In the genomic region with DNA sequence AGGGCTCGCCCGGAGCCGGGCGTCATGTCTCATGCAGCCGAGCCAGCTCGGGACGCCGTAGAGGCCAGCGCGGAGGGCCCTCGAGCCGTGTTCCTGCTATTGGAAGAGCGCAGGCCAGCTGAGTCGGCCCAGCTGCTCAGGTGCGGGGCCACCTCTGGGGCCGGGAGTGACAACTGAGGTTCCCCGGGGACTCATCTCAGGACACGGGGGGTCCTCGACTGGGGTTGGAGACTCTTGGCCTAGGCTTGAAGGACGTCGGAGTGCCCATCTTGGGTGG, we compare ENCODE assay signal across 8 mouse cellular contexts. TPM values are rescaled to one million over a fixed set of nuclear protein-coding genes. Genes with fewer than 3 reads are reported as not detected.
DNase-seq lines count a peak whose midpoint lies in the region; ATAC-seq and TF ChIP-seq lines count a peak whose summit lies in the region.

No protein-coding gene starts in this region.

- no peaks in the 10 kb centered on the region for H3K36me3 ChIP-seq in kidney, adult 2 months (ENCODE audit: control insufficient read depth, insufficient read depth, low read length)
- H3K36me3 ChIP-seq in hindbrain, embryonic 10.5 days, result peaks cover 21% of the 10 kb centered on the region
- no peaks in the 10 kb centered on the region; the same call in 1 of the 2 replicates for H3K36me3 ChIP-seq in midbrain, embryonic 11.5 days (ENCODE audit: control insufficient read depth, insufficient read depth, low read length)

- peak overlapping the region; percentile 63 for H3K9ac ChIP-seq in midbrain, embryonic 11.5 days (ENCODE audit: low read length)

- under 1% methylated on average over 15 of the region's 21 CpGs for WGBS in kidney, adult 2 months
- 11% methylated on average over 21 of the region's 21 CpGs for WGBS in hindbrain, embryonic 10.5 days
- 26% methylated on average over 16 of the region's 21 CpGs for WGBS in midbrain, embryonic 11.5 days

- peak overlapping the region; percentile 51 for H3K27ac ChIP-seq in kidney, adult 2 months (ENCODE audit: insufficient read depth, low read depth, low read length)
- H3K27ac ChIP-seq in hindbrain, embryonic 10.5 days, result peak overlapping the region; percentile 86
- no peak overlapping the region for H3K27ac ChIP-seq in midbrain, embryonic 11.5 days (ENCODE audit: low read depth, low read length)

- H3K4me2 ChIP-seq in midbrain, embryonic 11.5 days, result peak overlapping the region; percentile 62

- peaks cover 16% of the 10 kb centered on the region for H3K9me3 ChIP-seq in hindbrain, embryonic 10.5 days
- H3K9me3 ChIP-seq in midbrain, embryonic 11.5 days (ENCODE audit: control insufficient read depth, low read length), result no peaks in the 10 kb centered on the region

- POLR2A ChIA-PET in Patski (lab: Charles Lee), result interaction anchor here (0.6 kb wide), 1 partner anchor 13 kb away, joined by 3 read pairs; no protein-coding TSS in a partner anchor

- in situ Hi-C loops in Patski (cut with MboI; ENCODE audit: low pct_unique_long_range_greater_than_20kb), result no loop called here

- H3K4me1 ChIP-seq in kidney, adult 2 months (ENCODE audit: control insufficient read depth, insufficient read depth, low read length), result peaks cover 3% of the 10 kb centered on the region; the same call in 1 of the 2 replicates
- H3K4me1 ChIP-seq in hindbrain, embryonic 10.5 days (replicated peaks), result peaks cover 23% of the 10 kb centered on the region
- H3K4me1 ChIP-seq in midbrain, embryonic 11.5 days (ENCODE audit: control insufficient read depth, insufficient read depth, low read length), result peaks cover 10% of the 10 kb centered on the region

- no peaks in the 10 kb centered on the region for H3K27me3 ChIP-seq in kidney, adult 2 months (replicated peaks; ENCODE audit: control insufficient read depth, insufficient read depth, low read length)
- no peaks in the 10 kb centered on the region for H3K27me3 ChIP-seq in Patski
- H3K27me3 ChIP-seq in hindbrain, embryonic 10.5 days (ENCODE audit: insufficient read depth, poor library complexity, severe bottlenecking), result no peaks in the 10 kb centered on the region
- H3K27me3 ChIP-seq in midbrain, embryonic 11.5 days (ENCODE audit: control insufficient read depth, insufficient read depth, low read length), result no peaks in the 10 kb centered on the region

- peak overlapping the region; percentile 80 for H3K4me3 ChIP-seq in kidney, adult 2 months (ENCODE audit: insufficient read depth, low read depth, low read length)
- peak overlapping the region; percentile 72 for H3K4me3 ChIP-seq in hindbrain, embryonic 10.5 days
- H3K4me3 ChIP-seq in midbrain, embryonic 11.5 days (ENCODE audit: low read depth, low read length), result peak overlapping the region; percentile 63

- CTCF ChIA-PET in Patski (lab: Charles Lee), result interaction anchor here (0.9 kb wide), 1 partner anchor 12 kb away, joined by 3 read pairs; a partner anchor contains a TSS

- no peak for TF ChIP-seq POLR2A in kidney, adult 2 months (IDR thresholded peaks at IDR 0.05; ENCODE audit: low read depth, low read length)

- peak; percentile 1 for ATAC-seq in Patski
- peak; percentile 49 for ATAC-seq in midbrain, embryonic 11.5 days (ENCODE audit: low FRiP score)

- TF ChIP-seq CTCF in kidney, adult 2 months (conservative IDR thresholded peaks at IDR 0.05; ENCODE audit: insufficient read depth, insufficient read length, low read depth, low read length), result no peak
- no peak for TF ChIP-seq CTCF in Patski (IDR thresholded peaks at IDR 0.05)

- no peak for DNase-seq in kidney, adult 2 months
- no peak for DNase-seq in kidney, adult 11 months
- DNase-seq in Patski (ENCODE audit: low read depth, low spot score), result no peak
- DNase-seq in hindbrain, embryonic 10.5 days (ENCODE audit: low spot score), result no peak
- no peak for DNase-seq in midbrain, embryonic 11.5 days (ENCODE audit: low spot score, missing footprints)
- DNase-seq in adrenal gland, adult (ENCODE audit: inconsistent age in 2 of 2, low spot score in 1 of 2), result no peak
- DNase-seq in cerebellum, postnatal 10 days, result no peak
- no peak for DNase-seq in layer of hippocampus, adult 9-10 months (ENCODE audit: low spot score)

RNA-seq across cellular contexts. Expression of a gene that starts 0.5 kb away (rescaled TPM):
- 18.8 and 20.1 TPM in 2 replicates for polyA plus RNA-seq in kidney, adult 2 months (2012; rRNA removed)
- polyA plus RNA-seq in Patski (2021), result 53.5 TPM
- 31.7 and 36.5 TPM in 2 replicates for polyA plus RNA-seq in hindbrain, embryonic 10.5 days (2016; fragmentation: Nextera tagmentation; extraction: Ambion mirVana)
- polyA plus RNA-seq in midbrain, embryonic 11.5 days (2014; fragmentation: Nextera tagmentation; extraction: Ambion mirVana), result 19.4 and 20.6 TPM in 2 replicates

RNA-seq across cellular contexts. Expression of a gene that starts 12.2 kb away (rescaled TPM):
- 8.3 and 14.1 TPM in 2 replicates for polyA plus RNA-seq in kidney, adult 2 months (2012; rRNA removed)
- 19.6 TPM for polyA plus RNA-seq in Patski (2021)
- 18.7 and 22.9 TPM in 2 replicates for polyA plus RNA-seq in hindbrain, embryonic 10.5 days (2016; fragmentation: Nextera tagmentation; extraction: Ambion mirVana)
- 15.8 and 24.1 TPM in 2 replicates for polyA plus RNA-seq in midbrain, embryonic 11.5 days (2014; fragmentation: Nextera tagmentation; extraction: Ambion mirVana)

RNA-seq across cellular contexts. Expression of a gene that starts 26.7 kb away (rescaled TPM):
- 25.5 and 30.3 TPM in 2 replicates for polyA plus RNA-seq in kidney, adult 2 months (2012; rRNA removed)
- polyA plus RNA-seq in Patski (2021), result 63.2 TPM
- 45.3 and 47.8 TPM in 2 replicates for polyA plus RNA-seq in hindbrain, embryonic 10.5 days (2016; fragmentation: Nextera tagmentation; extraction: Ambion mirVana)
- 51.7 and 52.0 TPM in 2 replicates for polyA plus RNA-seq in midbrain, embryonic 11.5 days (2014; fragmentation: Nextera tagmentation; extraction: Ambion mirVana)

RNA-seq across cellular contexts. Expression of a gene that starts 34.6 kb away (rescaled TPM):
- polyA plus RNA-seq in kidney, adult 2 months (2012; rRNA removed), result 33.8 and 40.9 TPM in 2 replicates
- polyA plus RNA-seq in Patski (2021), result 58.7 TPM
- 78.2 and 101 TPM in 2 replicates for polyA plus RNA-seq in hindbrain, embryonic 10.5 days (2016; fragmentation: Nextera tagmentation; extraction: Ambion mirVana)
- 97.5 and 106 TPM in 2 replicates for polyA plus RNA-seq in midbrain, embryonic 11.5 days (2014; fragmentation: Nextera tagmentation; extraction: Ambion mirVana)

RNA-seq across cellular contexts. Expression of a gene that starts 40.8 kb away (rescaled TPM):
- polyA plus RNA-seq in kidney, adult 2 months (2012; rRNA removed), result 0.23 and 0.28 TPM in 2 replicates
- polyA plus RNA-seq in Patski (2021), result not detected
- not detected in 2 replicates for polyA plus RNA-seq in hindbrain, embryonic 10.5 days (2016; fragmentation: Nextera tagmentation; extraction: Ambion mirVana)
- 0.22 TPM in 1 of 2 replicates, not detected in the other for polyA plus RNA-seq in midbrain, embryonic 11.5 days (2014; fragmentation: Nextera tagmentation; extraction: Ambion mirVana)
